Mouse (Mus musculus) olfactory bulb, adult 2 months (tissue): ENCODE results near the gene Zfc3h1.

Experiments
- CTCF ChIP-seq: fragments of 200-500 bp; IDR thresholded peaks from 2 replicates; pipeline ENCODE4 v1.5.1; 2012; ENCODE audit warnings: low read depth, mild to moderate bottlenecking, low read length, moderate library complexity; ENCODE audit not compliant: insufficient read depth
- POLR2A ChIP-seq: fragments of 200-500 bp; IDR thresholded peaks from 2 replicates; pipeline ENCODE4 v1.6.1; 2012; ENCODE audit warnings: mild to moderate bottlenecking, low read depth, low read length, moderate library complexity; ENCODE audit not compliant: insufficient read depth

- TF ChIP-seq CTCF (no peak), POLR2A (no peak)
Observed at GRCm38 (mm10) chr10:115348131-115348530, 36.6 kb upstream of the Zfc3h1 start.
